Mouse (Mus musculus) regulatory T cell (primary cell): ENCODE results near the gene Ganab.
"Not testable (repeated sequence)": the region's sequence is repeated elsewhere in the genome, so short reads cannot be mapped to it uniquely, and the experiment has no call there.

Experiments
- in situ Hi-C: fragments of 300-600 bp; cut with MboI, MseI; formaldehyde crosslinking; loops from one replicate; pipeline ENCODE4 v1.15.1; 2025; ENCODE audit warnings: high pct_unique_total_duplicates

Gene Ganab

DNA sequence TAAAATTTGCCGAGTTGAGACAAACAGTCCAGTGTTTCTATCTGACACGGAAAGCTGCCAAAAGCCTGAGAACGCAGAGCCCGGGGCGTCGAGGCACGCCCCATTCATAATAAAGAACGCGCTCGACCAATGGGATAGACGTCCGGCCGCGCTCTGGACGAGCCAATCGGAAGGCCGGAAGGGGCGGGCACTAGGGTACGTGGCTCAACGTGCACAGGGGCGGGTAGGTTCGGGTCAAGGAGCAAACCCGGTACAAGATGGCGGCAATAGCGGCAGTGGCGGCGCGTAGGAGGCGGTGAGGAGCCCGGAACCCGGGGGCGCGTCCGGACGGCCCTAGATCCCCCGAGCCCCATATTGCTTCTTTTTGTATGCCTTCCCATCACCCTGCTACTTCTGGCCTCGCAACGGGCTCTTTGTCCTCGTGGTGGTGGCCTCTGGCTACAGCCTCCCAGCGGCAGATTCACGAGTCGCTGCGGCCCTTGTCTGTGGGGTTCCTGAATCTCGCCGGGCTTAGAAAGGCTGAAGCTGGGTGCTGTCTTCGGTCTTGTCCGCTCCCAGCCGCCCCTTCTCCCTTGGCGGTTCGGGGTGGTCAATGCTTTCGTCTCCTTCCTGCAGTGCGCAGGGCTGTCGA lies at the start of gene Ganab:
Gene Ganab, plus strand, starts transcription at position 207 of the 631 bp plus-strand sequence.
- in situ Hi-C loops = loop anchor here (5.0 to 25.0 kb wide), 2 partner anchors 61 to 1089 kb away; partner anchors contain the start of genes Bscl2, Fth1 and Gng3

DNA sequence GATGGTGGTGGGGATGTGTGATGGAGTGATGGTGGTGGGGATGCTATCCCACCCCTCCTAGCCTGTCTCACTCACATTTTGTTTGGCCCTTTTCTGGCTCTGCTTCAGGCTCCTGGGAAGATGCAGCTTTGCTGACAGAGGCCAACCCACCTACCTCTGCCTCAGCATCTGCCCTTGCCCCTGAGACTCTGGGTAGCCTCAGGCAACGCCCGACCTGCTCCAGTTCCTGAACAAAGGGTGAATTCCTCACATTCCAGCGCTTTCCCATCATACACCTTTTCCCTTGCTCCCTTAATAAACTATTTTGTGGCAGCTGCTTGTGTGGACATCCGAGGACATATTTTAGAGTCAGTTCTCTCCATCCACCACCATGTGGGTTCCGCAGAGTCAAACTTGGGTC lies 49.5 kb upstream of the Ganab start:
- in situ Hi-C loops = loop anchor here (5.0 to 25.0 kb wide), 2 partner anchors 261 to 264 kb away; partner anchors contain the start of gene Slc22a8

DNA sequence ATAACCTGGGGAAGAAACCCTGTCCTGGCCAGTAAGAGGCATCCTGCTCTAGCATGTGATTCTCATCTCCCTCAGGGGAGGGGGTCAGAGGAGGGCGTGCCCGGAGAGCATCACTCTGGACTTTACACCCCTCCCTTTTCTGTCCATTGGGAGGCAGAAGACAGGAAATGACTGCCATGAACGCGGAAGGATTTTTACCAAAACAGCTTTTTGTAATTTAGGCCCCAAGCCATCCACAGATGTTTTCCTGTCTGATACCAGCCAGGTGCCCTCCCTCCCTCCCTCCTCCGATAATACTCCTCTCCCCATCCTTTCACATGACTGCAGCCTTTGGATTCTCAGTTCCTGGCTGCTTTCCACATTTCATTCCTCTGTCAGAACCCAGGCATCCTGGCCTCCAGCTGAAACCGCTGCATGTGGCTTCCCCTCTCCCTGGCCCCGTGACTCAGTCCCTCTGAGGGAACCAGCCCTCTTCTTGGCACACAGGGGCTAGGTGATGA lies 47.4 kb upstream of the Ganab start, which contains the start of gene Lrrn4cl:
Gene Lrrn4cl, plus strand, starts transcription at position 367 of the 500 bp plus-strand sequence.
- in situ Hi-C loops = no loop called here

DNA sequence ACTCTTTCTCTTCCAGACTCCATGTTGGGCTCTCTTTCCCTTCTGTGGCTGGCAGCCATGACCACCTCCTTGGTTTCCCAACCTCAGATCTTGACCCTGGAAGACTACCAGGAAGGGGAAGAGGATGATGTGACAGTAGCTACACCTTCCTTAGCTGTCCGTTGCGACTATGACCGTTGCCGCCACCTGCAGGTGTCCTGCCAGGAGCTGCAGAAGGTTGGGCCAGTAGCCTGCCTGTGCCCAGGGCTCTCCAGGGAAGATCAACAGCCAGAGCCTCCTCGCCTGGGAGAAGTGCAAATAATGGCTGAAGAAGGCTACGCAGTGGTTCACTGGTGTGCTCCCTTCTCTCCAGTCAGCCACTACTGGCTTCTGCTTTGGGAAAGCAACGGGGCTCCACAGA lies 46.2 kb upstream of the Ganab start:
- in situ Hi-C loops = no loop called here

DNA sequence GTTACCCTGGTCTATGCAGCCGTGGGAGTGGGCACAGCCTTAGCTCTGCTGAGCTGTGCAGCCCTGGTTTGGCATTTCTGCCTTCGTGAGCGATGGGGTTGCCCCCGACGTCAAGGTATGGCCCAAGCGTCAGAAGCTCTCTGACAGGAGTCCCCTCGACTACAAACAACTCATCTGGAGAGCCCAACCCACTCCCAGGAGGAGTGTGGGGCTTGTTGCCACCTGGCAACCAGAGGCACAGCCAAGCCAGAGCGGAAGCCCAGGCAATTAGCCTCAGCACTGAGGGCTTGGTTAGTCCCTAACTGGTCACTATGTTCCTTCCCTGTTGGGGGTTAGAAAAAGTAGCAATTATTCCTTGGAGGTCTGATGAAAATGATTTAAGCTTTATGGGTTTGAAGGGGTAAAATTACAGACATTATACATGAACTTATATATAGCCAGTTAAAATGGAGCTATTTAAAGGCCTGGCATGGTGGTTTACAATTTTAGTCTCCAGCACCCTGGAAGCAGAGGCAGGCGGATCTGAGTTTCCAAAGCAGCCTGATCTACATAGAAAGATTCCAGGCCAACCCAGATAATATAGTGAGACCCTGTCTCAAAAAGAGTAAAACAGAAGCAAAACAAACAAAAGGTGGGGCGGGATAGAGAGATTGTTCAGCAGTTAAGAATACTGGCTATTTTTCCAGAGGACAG lies 45.5 kb upstream of the Ganab start:
- in situ Hi-C loops = no loop called here

DNA sequence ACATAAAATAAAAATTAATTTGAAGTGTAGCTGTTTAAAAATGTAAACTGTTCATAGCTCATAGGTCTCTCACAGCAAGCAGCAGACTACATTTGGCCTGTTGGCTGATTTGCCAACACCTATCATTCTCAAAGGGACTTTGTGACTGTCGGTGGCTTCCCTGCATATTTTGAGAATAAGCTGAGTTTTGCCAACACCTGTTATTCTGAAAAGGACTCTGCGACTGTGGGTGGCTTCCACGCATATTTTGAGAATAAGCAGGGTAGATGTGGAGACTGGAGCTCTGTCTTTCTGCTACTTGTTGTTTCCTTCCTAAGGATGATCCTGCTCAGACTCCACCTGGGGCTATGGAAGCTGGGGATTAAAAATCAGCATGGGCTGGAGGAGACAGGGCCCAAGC lies 44.8 kb upstream of the Ganab start:
- in situ Hi-C loops = no loop called here

DNA sequence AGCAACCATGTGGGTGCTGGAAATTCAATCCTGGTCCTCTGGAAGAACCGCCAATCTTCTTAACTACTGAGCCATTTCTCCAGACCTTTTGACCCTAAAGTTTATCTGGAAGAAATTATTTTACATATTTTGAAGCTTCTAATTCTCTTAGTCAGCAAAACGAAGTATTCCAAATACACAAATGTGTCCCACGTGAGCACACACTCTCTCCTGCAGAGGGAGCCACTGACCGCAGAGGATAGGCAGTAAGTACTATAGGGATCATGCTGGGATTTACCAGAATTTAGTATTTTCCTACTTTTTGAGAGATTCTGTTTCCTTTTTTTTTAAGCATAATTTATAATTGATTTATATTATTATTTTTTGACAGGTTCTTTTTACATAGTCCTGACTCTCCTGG lies 40.2 kb upstream of the Ganab start:
- in situ Hi-C loops = no loop called here

DNA sequence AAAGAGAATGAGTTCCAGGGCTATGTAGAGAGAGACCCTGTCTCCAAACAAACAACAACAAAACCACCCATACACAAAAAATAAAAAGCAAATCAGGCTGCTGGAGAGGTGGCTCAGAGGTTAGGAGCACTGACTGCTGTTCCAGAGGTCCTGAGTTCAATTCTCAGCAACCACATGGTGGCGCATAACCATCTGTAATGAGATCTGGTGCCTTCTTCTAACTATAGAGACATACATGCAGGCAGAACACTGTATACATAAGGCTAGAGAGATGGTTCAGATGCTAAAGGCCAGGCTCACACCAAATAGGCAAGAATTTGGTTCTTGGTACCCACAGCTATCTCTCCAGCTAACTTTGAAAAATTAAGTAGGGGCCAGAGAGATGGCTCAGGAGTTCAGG lies 38.9 kb upstream of the Ganab start:
- in situ Hi-C loops = no loop called here

DNA sequence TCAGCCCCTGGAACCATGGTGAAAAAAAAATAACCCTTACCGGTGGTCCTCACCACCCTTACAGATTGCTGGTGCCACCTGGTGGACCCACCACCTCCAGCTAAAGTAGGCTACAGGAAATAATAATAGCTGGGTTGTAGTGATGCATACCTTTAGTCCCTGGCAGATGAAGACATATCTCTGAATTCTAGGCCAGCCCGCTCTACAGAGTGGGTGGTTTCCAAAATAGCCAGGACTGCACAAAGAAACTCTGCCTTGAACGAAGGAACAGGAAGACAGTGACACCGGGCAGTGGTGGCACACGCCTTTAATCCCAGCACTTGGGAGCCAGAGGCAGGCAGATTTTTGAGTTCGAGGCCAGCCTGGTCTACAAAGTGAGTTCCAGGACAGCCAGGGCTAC lies 33.6 kb upstream of the Ganab start:
- in situ Hi-C loops = no loop called here

DNA sequence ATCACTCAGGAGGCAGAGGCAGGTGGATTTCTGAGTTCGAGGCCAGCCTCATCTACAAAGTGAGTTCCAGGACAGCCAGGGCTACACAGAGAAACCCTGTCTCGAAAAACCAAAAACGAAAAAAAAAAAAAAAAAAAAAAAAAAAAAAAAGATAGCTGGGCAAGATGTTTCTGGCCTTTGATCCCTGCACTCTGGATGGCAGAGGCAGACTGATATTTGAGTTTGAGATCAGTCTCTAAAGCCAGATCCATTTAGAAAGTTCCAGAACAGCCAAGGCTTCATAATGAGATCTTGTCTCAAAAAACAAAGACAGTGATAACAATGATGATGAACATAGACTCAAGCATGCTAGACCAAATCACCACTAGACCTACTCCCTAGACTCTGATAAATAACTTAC lies 27.5 kb upstream of the Ganab start:
- in situ Hi-C loops = not testable (repeated sequence)

DNA sequence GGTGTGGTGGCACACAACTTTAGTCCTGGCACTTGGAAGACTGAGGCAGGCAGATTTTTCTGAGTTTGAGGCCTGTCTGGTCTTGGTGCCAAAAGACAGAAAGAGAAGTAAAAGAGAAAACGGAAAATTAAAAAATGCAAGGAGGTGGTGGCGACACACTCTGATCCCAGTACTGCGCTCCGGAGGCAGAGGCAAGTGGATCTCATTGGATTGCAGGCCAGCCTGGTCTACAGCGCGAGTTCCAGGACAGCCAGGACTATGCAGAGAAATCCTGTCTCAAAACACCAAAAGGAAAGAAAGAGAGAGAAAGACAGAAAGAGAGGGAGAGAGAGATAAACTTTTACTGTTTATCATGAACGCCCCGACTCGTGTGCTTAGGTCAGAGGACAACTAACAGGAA lies 27.0 kb upstream of the Ganab start:
- in situ Hi-C loops = no loop called here

DNA sequence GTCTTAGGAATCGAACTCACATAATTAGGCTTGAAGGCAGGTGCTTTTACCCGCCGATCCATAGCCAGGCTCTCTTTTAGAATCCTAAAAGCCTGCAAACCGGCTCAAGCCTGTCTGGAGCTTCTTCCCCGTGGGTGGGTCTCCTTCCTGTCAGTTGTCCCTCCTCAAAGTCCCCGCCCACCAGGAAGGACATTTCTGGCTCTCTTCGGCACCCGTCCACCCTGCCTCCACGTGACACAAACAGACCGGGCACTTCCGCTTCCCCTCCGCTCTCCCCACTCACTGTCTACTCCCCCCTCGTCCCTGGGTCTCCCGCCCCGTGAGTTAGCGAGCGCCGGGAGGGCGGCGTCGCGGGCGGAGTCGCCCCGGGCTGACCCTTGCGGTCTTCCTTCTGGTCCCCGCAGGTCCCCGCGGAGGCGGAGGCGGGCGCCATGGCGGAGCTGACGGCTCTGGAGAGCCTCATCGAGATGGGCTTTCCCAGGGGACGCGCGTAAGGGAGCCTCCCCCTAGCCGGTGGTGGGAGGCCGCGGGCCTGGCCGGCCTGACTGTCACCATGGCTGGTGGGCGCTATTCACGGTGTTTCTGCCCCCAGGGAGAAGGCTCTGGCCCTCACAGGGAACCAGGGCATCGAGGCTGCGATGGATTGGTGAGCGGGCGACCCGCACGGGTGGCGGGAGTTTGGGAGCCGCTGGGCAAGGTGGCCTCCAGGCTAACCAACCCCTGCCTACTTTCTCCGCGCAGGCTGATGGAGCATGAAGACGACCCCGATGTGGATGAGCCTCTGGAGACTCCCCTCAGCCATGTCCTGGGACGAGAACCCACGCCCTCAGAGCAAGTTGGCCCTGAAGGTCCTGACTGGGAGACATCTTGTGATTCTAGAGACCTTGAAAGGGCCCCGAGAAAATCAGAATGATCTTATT lies 26.3 kb upstream of the Ganab start, which contains the start of gene Ubxn1:
Gene Ubxn1, plus strand, starts transcription at position 230 of the 920 bp plus-strand sequence.
- in situ Hi-C loops = no loop called here

DNA sequence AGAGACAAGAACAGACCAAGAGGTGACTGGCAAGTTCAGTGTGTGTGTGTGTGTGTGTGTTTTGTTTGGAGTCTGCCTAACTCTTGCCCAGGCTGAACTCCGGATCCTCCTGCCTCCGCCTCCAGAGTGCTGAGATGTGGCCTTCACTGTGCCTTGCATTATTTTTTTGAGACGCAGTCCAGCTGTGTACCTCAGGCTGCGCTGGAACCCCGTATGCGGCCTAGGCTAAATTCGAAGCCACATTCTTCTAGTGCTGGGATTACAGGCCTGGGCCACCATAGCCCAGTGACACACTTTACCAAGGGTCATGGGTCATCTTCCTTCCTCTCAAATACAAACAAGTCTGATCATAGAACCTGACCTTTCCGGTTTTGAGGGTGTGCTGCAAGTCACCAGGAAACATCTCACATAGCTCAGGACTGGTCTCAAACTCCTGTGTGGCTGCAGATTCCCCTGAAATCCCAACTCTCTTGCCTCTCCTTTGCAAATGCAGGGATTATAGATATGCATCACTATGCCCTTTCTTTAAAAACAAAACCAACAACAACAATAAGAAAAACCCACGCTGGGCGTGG lies 25.5 kb upstream of the Ganab start:
- in situ Hi-C loops = no loop called here

DNA sequence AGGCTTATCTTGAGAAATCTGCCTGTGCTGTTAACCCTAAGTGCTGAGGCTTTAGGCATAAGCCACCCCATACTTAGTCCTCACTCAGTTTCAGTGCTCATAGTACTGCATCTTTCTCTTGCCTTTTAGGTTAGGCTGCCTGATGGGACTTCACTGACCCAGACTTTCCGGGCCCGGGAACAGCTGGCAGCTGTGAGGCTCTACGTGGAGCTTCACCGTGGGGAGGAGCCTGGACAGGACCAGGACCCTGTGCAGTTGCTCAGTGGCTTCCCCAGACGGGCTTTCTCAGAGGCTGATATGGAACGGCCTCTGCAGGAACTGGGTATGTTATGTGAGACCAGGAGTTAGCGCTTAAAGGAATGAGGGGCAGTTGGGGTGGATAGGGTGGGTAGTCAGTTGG lies 22.8 kb upstream of the Ganab start:
- in situ Hi-C loops = loop anchor here (25.0 kb wide), 1 partner anchor 1112 kb away; the partner anchor contains the start of gene Fth1

DNA sequence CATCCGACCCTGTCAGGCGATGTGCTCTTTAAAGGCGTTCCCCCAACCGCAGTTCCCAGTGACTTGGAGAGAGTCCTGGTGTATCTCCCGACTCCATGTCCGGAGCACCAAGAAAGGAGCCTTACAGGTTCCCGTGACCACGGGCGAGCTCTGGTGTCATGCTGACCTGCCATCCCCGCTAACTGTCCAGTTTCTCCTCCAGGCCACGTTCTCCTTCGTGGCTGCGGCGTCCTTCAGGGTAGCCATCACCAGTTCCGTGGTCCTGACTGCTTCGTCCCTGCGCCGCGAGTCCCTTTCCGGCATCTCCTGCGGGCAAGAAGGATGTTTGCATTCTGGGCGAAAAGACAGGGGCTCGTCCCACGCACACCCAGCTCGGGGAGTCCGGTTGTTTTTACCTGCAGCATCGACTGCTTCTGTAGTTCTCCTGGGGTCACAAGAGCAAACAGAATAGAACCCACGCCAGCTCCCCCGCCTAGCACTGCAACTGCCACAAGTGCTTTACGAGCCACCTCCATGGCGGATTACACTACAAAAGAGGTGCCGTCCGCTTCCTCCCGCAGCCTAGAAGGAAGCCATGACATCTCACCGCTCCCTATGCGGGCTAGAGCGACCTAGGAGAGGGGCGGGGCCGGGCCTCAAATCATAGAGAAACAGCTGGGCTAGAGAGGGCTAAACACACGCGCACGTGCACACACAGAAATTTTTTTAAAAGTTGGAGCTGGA lies 17.4 kb upstream of the Ganab start, which contains the start of gene Uqcc3:
Gene Uqcc3, minus strand, starts transcription at position 613 of the 723 bp plus-strand sequence.
- in situ Hi-C loops = loop anchor here (25.0 kb wide), 1 partner anchor 1107 kb away; the partner anchor contains the start of gene Fth1

DNA sequence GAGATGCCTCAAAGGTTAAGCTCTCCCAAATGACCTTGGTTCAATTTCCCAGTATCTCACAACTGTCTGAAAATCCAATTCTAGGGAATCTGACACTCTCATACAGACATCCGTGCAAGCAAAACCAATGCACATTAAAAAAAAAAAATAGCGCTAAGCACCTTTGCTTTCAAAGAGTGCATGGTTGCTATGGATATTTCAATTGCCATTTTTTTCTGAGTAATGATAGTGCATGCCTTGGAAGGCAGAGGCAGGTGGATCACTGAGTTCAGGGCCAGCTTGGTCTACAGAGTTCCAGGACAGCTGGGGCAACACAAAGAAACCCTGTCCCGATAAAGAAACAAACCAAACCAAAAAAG lies 16.9 kb upstream of the Ganab start:
- in situ Hi-C loops = loop anchor here (25.0 kb wide), 1 partner anchor 1106 kb away; the partner anchor contains the start of gene Fth1

DNA sequence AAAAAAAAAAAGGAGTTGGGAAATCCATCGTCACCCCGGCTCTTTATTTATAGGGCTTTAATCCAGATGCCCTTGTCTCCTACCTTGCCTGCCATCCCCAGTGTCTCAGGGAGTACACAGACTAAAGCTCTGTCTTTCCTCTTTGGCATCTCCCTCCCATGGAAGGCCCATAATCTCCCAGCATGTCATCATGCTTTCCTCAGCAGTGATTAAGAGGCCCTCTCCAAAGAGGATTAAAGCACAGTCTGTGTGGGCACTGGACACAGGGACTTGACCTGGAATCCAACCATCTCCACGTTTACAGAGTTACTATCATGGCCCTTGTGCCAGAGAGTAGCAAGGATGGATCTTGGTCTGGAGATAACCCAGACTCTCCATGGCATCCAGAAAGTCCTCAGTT lies 14.3 kb upstream of the Ganab start, which contains the start of the genes Lbhd1 and Gm49403:
Gene Lbhd1, plus strand, starts transcription at position 117 of the 400 bp plus-strand sequence.
Gene Gm49403, plus strand, starts transcription at position 315 of the 400 bp plus-strand sequence.
- in situ Hi-C loops = loop anchor here (25.0 kb wide), 1 partner anchor 1104 kb away; the partner anchor contains the start of gene Fth1

DNA sequence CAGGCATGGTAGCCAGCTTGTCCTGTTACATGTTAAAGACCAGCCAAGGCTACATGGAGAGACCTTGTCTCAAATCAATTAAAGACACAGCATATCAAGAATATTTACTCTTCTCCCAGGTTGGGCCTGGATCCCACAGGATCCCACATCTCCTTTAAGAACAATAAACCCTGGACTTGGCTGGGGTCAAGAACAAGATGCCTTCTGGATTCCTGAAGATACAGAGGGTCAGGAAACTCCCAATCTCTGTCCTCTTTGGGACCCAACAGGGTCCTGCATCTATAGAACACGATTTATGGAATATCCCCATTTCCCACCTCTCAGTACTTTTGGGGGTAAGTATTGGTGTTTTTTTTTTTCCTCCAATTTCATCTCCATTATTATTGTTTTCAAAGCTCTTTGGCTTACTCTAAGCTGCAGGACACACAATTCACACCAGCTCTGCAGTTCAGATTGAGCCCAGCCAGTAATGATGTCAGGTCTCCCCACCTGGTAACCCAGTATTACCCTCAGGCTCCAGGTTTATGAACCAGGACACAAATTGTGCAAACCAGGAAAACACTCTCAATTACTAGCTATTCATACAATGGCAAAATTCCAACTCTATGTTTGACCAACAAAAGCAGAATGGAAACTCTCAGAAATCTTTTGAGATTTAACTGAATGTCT lies 10.8 kb upstream of the Ganab start:
- in situ Hi-C loops = loop anchor here (25.0 kb wide), 1 partner anchor 1100 kb away; the partner anchor contains the start of gene Fth1
